Comparison of ENCODE assay signal across 9 mouse cellular contexts in the genomic region with DNA sequence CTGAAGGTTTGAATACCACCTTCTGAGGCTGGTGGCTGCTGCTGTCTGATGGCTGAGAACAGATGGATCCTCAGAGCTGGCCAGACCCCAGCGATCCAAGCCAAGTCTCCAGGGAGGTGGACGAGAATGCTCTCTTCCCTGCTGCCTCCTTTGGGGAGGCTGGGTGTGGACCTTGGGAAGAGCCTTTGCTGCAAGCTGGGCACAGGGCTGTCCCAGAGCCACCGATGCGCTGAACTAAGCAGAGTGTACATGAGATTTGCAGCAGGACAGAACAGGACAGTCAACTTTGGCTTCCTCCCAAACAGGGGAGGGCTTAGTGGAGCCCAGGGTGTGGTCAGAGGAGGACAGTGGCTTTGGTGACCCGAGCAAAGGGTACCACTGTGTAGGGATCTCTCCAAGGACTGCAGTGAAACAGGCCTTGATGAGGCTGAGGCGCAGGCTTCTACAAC. TPM values are rescaled to one million over a fixed set of nuclear protein-coding genes. Genes with fewer than 3 reads are reported as not detected.
DNase-seq lines count a peak whose midpoint lies in the region; ATAC-seq and TF ChIP-seq lines count a peak whose summit lies in the region.
"Had no signal": no experiment of that assay in that cellular context is flagged by ENCODE, and none has a peak within 500 bp of the region (broad histone marks: within the 10 kb centered on the region; RNA-seq: fewer than 3 reads in every experiment).

No protein-coding gene starts in this region.

- no peaks in the 10 kb centered on the region; the same call in 1 of the 2 replicates for H3K36me3 ChIP-seq in kidney, embryonic 14.5 days (ENCODE audit: control insufficient read depth, insufficient read depth, low read length)
- H3K36me3 ChIP-seq in kidney, adult 2 months (ENCODE audit: control insufficient read depth, insufficient read depth, low read length): no peaks in the 10 kb centered on the region
- no peaks in the 10 kb centered on the region for H3K36me3 ChIP-seq in liver, embryonic 14.5 days (replicated peaks; ENCODE audit: control insufficient read depth, insufficient read depth, low read depth)
- no peaks in the 10 kb centered on the region for H3K36me3 ChIP-seq in forebrain, embryonic 16.5 days (ENCODE audit: control insufficient read depth, insufficient read depth)

- no peaks in the 10 kb centered on the region for H3K9me3 ChIP-seq in kidney, embryonic 14.5 days (ENCODE audit: control insufficient read depth, low read length)
- H3K9me3 ChIP-seq in liver, embryonic 14.5 days (ENCODE audit: control insufficient read depth, low read length): no peaks in the 10 kb centered on the region
- no peaks in the 10 kb centered on the region for H3K9me3 ChIP-seq in forebrain, embryonic 16.5 days (ENCODE audit: control insufficient read depth, low read length)

- no peak overlapping the region for H3K27ac ChIP-seq in kidney, embryonic 14.5 days (ENCODE audit: low read depth, low read length)
- no peak overlapping the region for H3K27ac ChIP-seq in kidney, adult 2 months (ENCODE audit: insufficient read depth, low read depth, low read length)
- no peak overlapping the region; the same call in 1 of the 2 replicates for H3K27ac ChIP-seq in cerebellum, adult 2 months (ENCODE audit: insufficient read depth, low read length)
- H3K27ac ChIP-seq in liver, embryonic 14.5 days: no peak overlapping the region
- H3K27ac ChIP-seq in forebrain, embryonic 16.5 days (ENCODE audit: low read length): no peak overlapping the region
- H3K27ac ChIP-seq: kidney, postnatal 0 days had no signal

- H3K4me2 ChIP-seq in kidney, embryonic 14.5 days (replicated peaks; ENCODE audit: low read depth, low read length): no peak overlapping the region
- no peak overlapping the region for H3K4me2 ChIP-seq in liver, embryonic 14.5 days (ENCODE audit: low read depth)
- H3K4me2 ChIP-seq in forebrain, embryonic 16.5 days (ENCODE audit: low read length): no peak overlapping the region

- no peak for DNase-seq in kidney, adult 2 months
- DNase-seq in adipocyte (ENCODE audit: low spot score): peak; percentile 48
- DNase-seq in cerebellum, adult 2 months: peak; percentile 74 to 81
- DNase-seq in liver, embryonic 14.5 days (ENCODE audit: low read depth in 3 of 3, low spot score in 3 of 3): no peak
- no peak for DNase-seq in layer of hippocampus, adult 9-11 months
- DNase-seq: embryo, embryonic 11 days had no signal

- no peaks in the 10 kb centered on the region for H3K27me3 ChIP-seq in kidney, embryonic 14.5 days (ENCODE audit: control insufficient read depth, insufficient read depth, low read length)
- no peaks in the 10 kb centered on the region for H3K27me3 ChIP-seq in kidney, adult 2 months (replicated peaks; ENCODE audit: control insufficient read depth, insufficient read depth, low read length)
- no peaks in the 10 kb centered on the region for H3K27me3 ChIP-seq in cerebellum, adult 2 months (ENCODE audit: control insufficient read depth, insufficient read depth, low read length)
- H3K27me3 ChIP-seq in liver, embryonic 14.5 days (ENCODE audit: control insufficient read depth, insufficient read depth, low read length): no peaks in the 10 kb centered on the region
- H3K27me3 ChIP-seq in forebrain, embryonic 16.5 days (replicated peaks; ENCODE audit: control insufficient read depth, insufficient read depth, low read length): no peaks in the 10 kb centered on the region

- 0 out of 2 replicates have a peak overlapping the region, but pooled peaks have one; percentile 23 for H3K9ac ChIP-seq in kidney, embryonic 14.5 days (ENCODE audit: low read depth, low read length)
- H3K9ac ChIP-seq in liver, embryonic 14.5 days (replicated peaks): no peak overlapping the region
- no peak overlapping the region for H3K9ac ChIP-seq in forebrain, embryonic 16.5 days (replicated peaks; ENCODE audit: low read depth, low read length)

- TF ChIP-seq EP300 in liver, embryonic 14.5 days (IDR thresholded peaks at IDR 0.05; ENCODE audit: low read depth): no peak

- ATAC-seq in kidney, embryonic 14.5 days (ENCODE audit: low FRiP score, low TSS enrichment): no peak
- peak; percentile 45; the same call in 1 of the 2 replicates for ATAC-seq in liver, embryonic 14.5 days (ENCODE audit: insufficient read depth)
- no peak for ATAC-seq in forebrain, embryonic 16.5 days

- 56% methylated on average over 6 of the region's 6 CpGs for WGBS in kidney, embryonic 14.5 days
- 64% methylated on average over 6 of the region's 6 CpGs for WGBS in kidney, adult 2 months
- 12% methylated on average over 6 of the region's 6 CpGs for WGBS in cerebellum, adult 2 months
- 64% methylated on average over 6 of the region's 6 CpGs for WGBS in liver, embryonic 14.5 days (ENCODE audit: insufficient replicate concordance)
- 70% methylated on average over 6 of the region's 6 CpGs for WGBS in forebrain, embryonic 16.5 days

- no peak overlapping the region for H3K4me3 ChIP-seq in kidney, embryonic 14.5 days (ENCODE audit: low read length)
- no peak overlapping the region for H3K4me3 ChIP-seq in kidney, adult 2 months (ENCODE audit: insufficient read depth, low read depth, low read length)
- H3K4me3 ChIP-seq in cerebellum, adult 2 months (replicated peaks; ENCODE audit: insufficient read depth, low read depth, low read length): no peak overlapping the region
- H3K4me3 ChIP-seq in liver, embryonic 14.5 days (ENCODE audit: insufficient read depth in 1 of 2, low read depth in 2 of 2, low read length in 2 of 2): no peak overlapping the region
- H3K4me3 ChIP-seq in forebrain, embryonic 16.5 days (replicated peaks; ENCODE audit: low read length): no peak overlapping the region

- peaks cover 32% of the 10 kb centered on the region for H3K4me1 ChIP-seq in kidney, embryonic 14.5 days (ENCODE audit: control insufficient read depth, insufficient read depth, low read length)
- H3K4me1 ChIP-seq in kidney, adult 2 months (ENCODE audit: control insufficient read depth, insufficient read depth, low read length): peaks cover 10% of the 10 kb centered on the region
- H3K4me1 ChIP-seq in cerebellum, adult 2 months (ENCODE audit: control insufficient read depth, insufficient read depth, low read length): peaks cover 9% of the 10 kb centered on the region
- peaks cover 0 to 1% of the 10 kb centered on the region in 2 experiments; a peak in 1 of 4 replicates for H3K4me1 ChIP-seq in liver, embryonic 14.5 days (replicated peaks; ENCODE audit: control insufficient read depth in 2 of 2, insufficient read depth in 2 of 2, low read length in 1 of 2)
- H3K4me1 ChIP-seq in forebrain, embryonic 16.5 days (replicated peaks; ENCODE audit: control insufficient read depth, insufficient read depth, low read length): peaks cover 8% of the 10 kb centered on the region

- TF ChIP-seq CTCF in kidney, adult 2 months (conservative IDR thresholded peaks at IDR 0.05; ENCODE audit: insufficient read depth, insufficient read length, low read depth, low read length): no peak
- no peak for TF ChIP-seq CTCF in cerebellum, adult 2 months (IDR thresholded peaks at IDR 0.05; ENCODE audit: borderline replicate concordance, insufficient read depth, low read depth, low read length)
- TF ChIP-seq CTCF in liver, embryonic 14.5 days (IDR thresholded peaks at IDR 0.05; ENCODE audit: low read depth): no peak

- no peak for TF ChIP-seq POLR2A in kidney, adult 2 months (IDR thresholded peaks at IDR 0.05; ENCODE audit: low read depth, low read length)
- no peak for TF ChIP-seq POLR2A in cerebellum, adult 2 months (IDR thresholded peaks at IDR 0.05; ENCODE audit: borderline replicate concordance, insufficient read depth, low read length)

RNA-seq across cellular contexts. Expression of a gene that starts 12.5 kb away (rescaled TPM):
- polyA plus RNA-seq in kidney, embryonic 14.5 days (2014; fragmentation: Nextera tagmentation; extraction: Ambion mirVana): 2.0 and 3.7 TPM in 2 replicates
- polyA plus RNA-seq in kidney, adult 2 months (2012; rRNA removed): 5.2 and 6.0 TPM in 2 replicates
- polyA plus RNA-seq in cerebellum, adult 2 months (2012; rRNA removed): 13.5 and 15.9 TPM in 2 replicates
- polyA plus RNA-seq in liver, embryonic 14.5 days (2012; rRNA removed): 0.12 and 0.43 TPM in 2 replicates
- polyA plus RNA-seq in liver, embryonic 14.5 days (2014; fragmentation: Nextera tagmentation; extraction: Ambion mirVana): 0.17 and 0.47 TPM in 2 replicates
- polyA plus RNA-seq in forebrain, embryonic 16.5 days (2015; fragmentation: Nextera tagmentation; extraction: Ambion mirVana): 0.48 and 1.2 TPM in 2 replicates

RNA-seq across cellular contexts. Expression of a gene that starts 39.1 kb away (rescaled TPM):
- polyA plus RNA-seq in kidney, embryonic 14.5 days (2014; fragmentation: Nextera tagmentation; extraction: Ambion mirVana): 168 and 204 TPM in 2 replicates
- polyA plus RNA-seq in kidney, adult 2 months (2012; rRNA removed): 494 and 636 TPM in 2 replicates
- polyA plus RNA-seq in cerebellum, adult 2 months (2012; rRNA removed): 14.3 and 14.7 TPM in 2 replicates
- 9.3 and 9.8 TPM in 2 replicates for polyA plus RNA-seq in liver, embryonic 14.5 days (2012; rRNA removed)
- 10.2 and 12.9 TPM in 2 replicates for polyA plus RNA-seq in liver, embryonic 14.5 days (2014; fragmentation: Nextera tagmentation; extraction: Ambion mirVana)
- 7.9 and 11.0 TPM in 2 replicates for polyA plus RNA-seq in forebrain, embryonic 16.5 days (2015; fragmentation: Nextera tagmentation; extraction: Ambion mirVana)

RNA-seq across cellular contexts. Expression of a gene that starts 41.7 kb away (rescaled TPM):
- 47.4 and 76.1 TPM in 2 replicates for polyA plus RNA-seq in kidney, embryonic 14.5 days (2014; fragmentation: Nextera tagmentation; extraction: Ambion mirVana)
- polyA plus RNA-seq in kidney, adult 2 months (2012; rRNA removed): 31.9 and 43.0 TPM in 2 replicates
- polyA plus RNA-seq in cerebellum, adult 2 months (2012; rRNA removed): 43.6 and 45.4 TPM in 2 replicates
- polyA plus RNA-seq in liver, embryonic 14.5 days (2012; rRNA removed): 26.6 and 34.6 TPM in 2 replicates
- 39.2 and 45.0 TPM in 2 replicates for polyA plus RNA-seq in liver, embryonic 14.5 days (2014; fragmentation: Nextera tagmentation; extraction: Ambion mirVana)
- polyA plus RNA-seq in forebrain, embryonic 16.5 days (2015; fragmentation: Nextera tagmentation; extraction: Ambion mirVana): 43.4 and 48.3 TPM in 2 replicates

RNA-seq across cellular contexts. Expression of a gene that starts 59.7 kb away (rescaled TPM):
- 37.5 and 56.6 TPM in 2 replicates for polyA plus RNA-seq in kidney, embryonic 14.5 days (2014; fragmentation: Nextera tagmentation; extraction: Ambion mirVana)
- 28.2 and 29.3 TPM in 2 replicates for polyA plus RNA-seq in kidney, adult 2 months (2012; rRNA removed)
- polyA plus RNA-seq in cerebellum, adult 2 months (2012; rRNA removed): 41.3 and 43.3 TPM in 2 replicates
- 14.5 and 19.9 TPM in 2 replicates for polyA plus RNA-seq in liver, embryonic 14.5 days (2012; rRNA removed)
- 37.1 and 39.9 TPM in 2 replicates for polyA plus RNA-seq in liver, embryonic 14.5 days (2014; fragmentation: Nextera tagmentation; extraction: Ambion mirVana)
- polyA plus RNA-seq in forebrain, embryonic 16.5 days (2015; fragmentation: Nextera tagmentation; extraction: Ambion mirVana): 49.5 and 53.0 TPM in 2 replicates

Comparison
In these comparisons a context has a peak if more than half of its experiments do, and no peak if none do; other contexts are left out.
1. DNase-seq: peak in adipocyte (single experiment) and cerebellum, adult 2 months (2 of 2); none in kidney, adult 2 months (single experiment), liver, embryonic 14.5 days (0 of 3) and layer of hippocampus, adult 9-11 months (single experiment).
2. RNA of a gene that starts 39.1 kb away (polyA plus RNA-seq): 494 to 636 TPM in kidney, adult 2 months and 168 to 204 TPM in kidney, embryonic 14.5 days; 14.3 to 14.7 TPM in cerebellum, adult 2 months, 9.3 to 12.9 TPM in liver, embryonic 14.5 days and 7.9 to 11.0 TPM in forebrain, embryonic 16.5 days; every median in the first group is over 10 times any median in the second.